Mouse (Mus musculus) limb, embryonic 10.5 days (tissue): Measurements from ENCODE around the gene Kif14. TPM values are rescaled to one million over a fixed set of nuclear protein-coding genes. Genes with fewer than 3 reads are reported as not detected.

ENCODE experiments used
- DNase-seq: peaks from one replicate; pipeline ENCODE4 v3.0.0-alpha.2; 2017; ENCODE audit warnings: low spot score
- H3K27ac ChIP-seq: fragments of 300-500 bp; sonication (generic); 2 replicates; pipeline ENCODE4 v1.5.1; 2016; ENCODE audit warnings: mild to moderate bottlenecking
- H3K27me3 ChIP-seq: fragments of 300-500 bp; sonication (generic); 2 replicates; pipeline ENCODE4 v1.6.1; 2016; ENCODE audit warnings: low read depth, mild to moderate bottlenecking; ENCODE audit not compliant: poor library complexity, severe bottlenecking
- H3K36me3 ChIP-seq: fragments of 300-500 bp; sonication (generic); 2 replicates; pipeline ENCODE4 v1.6.1; 2016; ENCODE audit warnings: mild to moderate bottlenecking, moderate library complexity
- H3K4me1 ChIP-seq: fragments of 300-500 bp; sonication (generic); 2 replicates; pipeline ENCODE4 v1.6.1; 2016
- H3K4me3 ChIP-seq: fragments of 300-500 bp; sonication (generic); 2 replicates; pipeline ENCODE4 v1.5.1; 2016; ENCODE audit warnings: mild to moderate bottlenecking, moderate library complexity
- H3K9me3 ChIP-seq: fragments of 300-500 bp; sonication (generic); replicated peaks from 2 replicates; pipeline ENCODE4 v1.6.1; 2016; ENCODE audit warnings: mild to moderate bottlenecking
- WGBS: fragments of 180-500 bp; shearing (Covaris S2); methylation state at CpG from one replicate; pipeline ENCODE4 v1.1.7; 2016; 5-methylcytosine and 5-hydroxymethylcytosine counted together
- polyA plus RNA-seq: library from polyadenylated mRNA; unstranded; fragments of >200 nt; fragmentation: Nextera tagmentation; extraction: Ambion mirVana; gene quantifications from 2 replicates; pipeline ENCODE4 v1.2.1, GENCODE M21; 2016

Gene Kif14
- polyA plus RNA-seq, 1 experiment from 2014 or later = 9.8 TPM

DNA sequence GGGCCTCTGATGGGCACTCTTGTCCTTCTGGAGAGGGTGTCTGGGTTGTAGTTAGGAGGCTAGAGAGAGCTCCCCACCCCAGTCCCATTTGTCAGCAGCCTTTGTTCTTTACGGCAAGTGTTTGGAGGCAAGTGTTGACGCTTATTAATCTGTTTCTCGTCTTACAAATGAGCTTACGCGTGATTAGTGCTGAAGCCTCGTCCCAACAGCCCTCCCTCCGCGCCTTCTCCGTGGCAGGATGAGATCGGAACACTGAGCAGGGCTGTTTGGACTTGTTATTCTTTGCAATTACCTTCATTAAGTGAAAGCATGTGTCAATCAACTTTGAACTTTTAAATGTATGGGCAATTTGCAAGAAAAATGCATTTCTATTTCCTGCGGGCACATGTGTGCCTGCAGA lies 97.0 kb downstream of the Kif14 start:
- no peaks in the 10 kb centered on the region for H3K36me3 ChIP-seq
- 22% methylated on average over 11 of the region's 11 CpGs for WGBS
- H3K27ac ChIP-seq = peak overlapping the region; percentile 36; the same call in 1 of the 2 replicates
- H3K27me3 ChIP-seq = 0 out of 2 replicates have a peak, but pooled peaks cover 2% of the 10 kb centered on the region
- H3K4me3 ChIP-seq = no peak overlapping the region
- DNase-seq = no peak
- no peaks in the 10 kb centered on the region for H3K9me3 ChIP-seq
- H3K4me1 ChIP-seq = peaks cover 24% of the 10 kb centered on the region

DNA sequence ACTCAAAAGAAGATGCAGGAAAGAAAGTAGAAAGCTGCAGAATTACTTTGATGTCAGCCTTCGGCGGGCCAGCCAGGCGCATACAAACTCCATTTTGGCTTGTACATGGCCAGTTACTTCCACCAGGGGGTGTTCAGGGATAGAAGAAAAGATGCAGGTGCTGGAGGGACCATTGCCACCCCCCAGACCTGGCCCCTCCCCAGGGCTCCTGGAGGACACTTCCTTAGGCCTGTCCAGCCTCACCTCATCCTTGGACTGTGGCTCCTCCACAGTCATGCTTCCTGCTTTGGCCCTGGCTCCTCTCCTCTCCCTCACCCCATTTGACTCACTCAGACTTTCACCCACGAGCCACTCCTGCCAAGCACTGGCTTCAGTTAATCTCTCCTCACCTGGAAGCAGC lies 98.8 kb downstream of the Kif14 start:
- H3K27me3 ChIP-seq = peaks cover 13% of the 10 kb centered on the region
- H3K9me3 ChIP-seq = no peaks in the 10 kb centered on the region
- WGBS = 69% methylated on average over 4 of the region's 4 CpGs
- no peak overlapping the region for H3K27ac ChIP-seq
- no peak overlapping the region for H3K4me3 ChIP-seq
- peaks cover 24% of the 10 kb centered on the region for H3K4me1 ChIP-seq
- H3K36me3 ChIP-seq = no peaks in the 10 kb centered on the region
- no peak for DNase-seq

DNA sequence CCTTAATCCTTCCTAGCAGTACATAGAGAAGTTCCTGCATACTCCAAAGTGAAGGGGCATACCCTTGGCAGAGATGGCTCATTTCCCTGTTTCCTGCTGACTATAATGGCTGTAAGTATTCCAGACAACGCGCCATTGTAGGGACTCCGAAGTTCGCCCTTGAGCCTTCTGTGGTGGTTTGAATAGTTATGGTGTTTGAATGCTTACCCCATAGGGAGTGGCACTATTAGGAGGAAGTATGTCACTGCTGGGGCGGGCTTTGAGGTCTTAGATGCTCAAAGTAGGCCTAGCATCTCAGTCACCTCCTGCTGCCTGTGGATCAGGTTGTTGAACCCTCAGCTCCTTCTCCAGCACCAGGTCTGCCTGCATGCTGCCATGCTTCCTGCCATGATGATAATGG lies 100.2 kb downstream of the Kif14 start:
- Histone ChIP-seq H3K27ac (no peak overlapping the region), H3K9me3 (no peaks in the 10 kb centered on the region), H3K27me3 (peaks cover 17% of the 10 kb centered on the region), H3K4me1 (peaks cover 30% of the 10 kb centered on the region), H3K4me3 (no peak overlapping the region), H3K36me3 (no peaks in the 10 kb centered on the region)
- 96% methylated on average over 5 of the region's 5 CpGs for WGBS
- DNase-seq = no peak

DNA sequence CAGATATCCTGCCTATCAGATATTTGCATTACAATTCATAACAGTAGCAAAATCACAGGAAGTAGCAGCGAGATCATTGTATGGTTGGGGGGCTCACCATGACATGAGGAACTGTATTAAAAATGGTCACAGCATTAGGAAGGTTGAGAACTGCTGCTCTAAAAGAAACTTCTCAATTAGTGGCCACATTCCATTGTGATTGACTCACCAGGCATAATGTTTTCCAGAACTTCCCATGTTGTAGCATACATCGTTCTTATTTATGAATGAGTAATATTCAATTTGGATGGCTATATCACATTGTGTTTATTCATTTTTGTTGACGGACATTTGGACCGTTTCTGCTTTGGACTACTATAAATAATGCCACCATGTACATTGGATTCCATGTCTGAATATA lies 101.5 kb downstream of the Kif14 start:
- H3K36me3 ChIP-seq = no peaks in the 10 kb centered on the region
- no peak overlapping the region for H3K27ac ChIP-seq

DNA sequence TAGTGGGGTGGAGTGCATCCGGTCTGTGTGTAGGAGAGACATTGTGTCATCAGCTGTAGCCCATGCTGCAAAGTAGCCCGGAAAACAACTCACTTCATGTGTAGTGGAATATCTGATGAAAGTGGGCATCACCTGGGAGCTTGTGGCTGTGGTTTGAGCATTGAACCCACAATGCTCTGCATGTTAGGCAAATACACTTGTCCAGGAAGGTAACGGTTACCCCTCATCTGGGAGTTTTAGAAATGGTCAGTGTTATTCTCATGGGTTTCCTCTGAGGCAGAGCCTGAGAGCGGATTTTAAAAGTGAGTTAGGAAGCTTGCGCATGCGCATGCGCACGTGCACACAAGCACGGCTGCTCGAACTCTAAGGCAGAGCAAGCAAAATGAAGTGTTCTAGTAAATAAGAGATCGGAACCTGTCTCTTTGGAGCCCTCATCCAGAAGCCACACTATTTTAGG lies 102.6 kb downstream of the Kif14 start:
- H3K4me1 ChIP-seq = peaks cover 10% of the 10 kb centered on the region; the same call in 1 of the 2 replicates
- no peak overlapping the region for H3K4me3 ChIP-seq
- no peaks in the 10 kb centered on the region for H3K36me3 ChIP-seq
- H3K27ac ChIP-seq = no peak overlapping the region
- no peaks in the 10 kb centered on the region for H3K9me3 ChIP-seq
- DNase-seq = no peak
- H3K27me3 ChIP-seq = peaks cover 17% of the 10 kb centered on the region
- WGBS = 96% methylated on average over 11 of the region's 11 CpGs

More for the DNA sequence above, 101.5 kb downstream of the Kif14 start:
- DNase-seq = no peak
- Histone ChIP-seq H3K4me1 (peaks cover 19% of the 10 kb centered on the region), H3K27me3 (peaks cover 17% of the 10 kb centered on the region), H3K4me3 (no peak overlapping the region), H3K9me3 (no peaks in the 10 kb centered on the region)
- WGBS = 94% methylated on average over 4 of the region's 4 CpGs

DNA sequence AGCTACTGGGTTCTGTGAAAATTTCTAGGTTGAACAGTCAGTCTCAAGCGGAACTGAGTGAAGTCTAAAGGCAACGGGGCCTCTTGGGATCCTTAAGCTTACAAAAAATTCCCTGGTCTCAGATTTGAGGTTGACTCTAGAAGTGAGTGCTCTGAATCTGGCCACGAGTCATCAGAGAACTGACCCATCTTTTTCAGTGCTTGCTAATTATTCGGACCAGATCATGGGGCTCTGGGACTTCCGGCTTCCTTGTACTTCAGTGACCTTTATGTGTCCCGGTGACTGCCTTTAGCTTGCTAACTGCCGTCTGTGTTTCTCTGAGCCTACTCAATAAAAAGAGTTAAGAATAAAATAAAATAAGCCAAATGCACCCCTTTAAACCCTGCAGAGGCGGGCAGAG lies 103.1 kb downstream of the Kif14 start:
- DNase-seq = no peak
- H3K4me3 ChIP-seq = no peak overlapping the region
- no peak overlapping the region for H3K27ac ChIP-seq
- peaks cover 17% of the 10 kb centered on the region for H3K27me3 ChIP-seq
- H3K4me1 ChIP-seq = peaks cover 10% of the 10 kb centered on the region; the same call in 1 of the 2 replicates
- WGBS = 84% methylated on average over 8 of the region's 8 CpGs
- no peaks in the 10 kb centered on the region for H3K9me3 ChIP-seq
- H3K36me3 ChIP-seq = no peaks in the 10 kb centered on the region

DNA sequence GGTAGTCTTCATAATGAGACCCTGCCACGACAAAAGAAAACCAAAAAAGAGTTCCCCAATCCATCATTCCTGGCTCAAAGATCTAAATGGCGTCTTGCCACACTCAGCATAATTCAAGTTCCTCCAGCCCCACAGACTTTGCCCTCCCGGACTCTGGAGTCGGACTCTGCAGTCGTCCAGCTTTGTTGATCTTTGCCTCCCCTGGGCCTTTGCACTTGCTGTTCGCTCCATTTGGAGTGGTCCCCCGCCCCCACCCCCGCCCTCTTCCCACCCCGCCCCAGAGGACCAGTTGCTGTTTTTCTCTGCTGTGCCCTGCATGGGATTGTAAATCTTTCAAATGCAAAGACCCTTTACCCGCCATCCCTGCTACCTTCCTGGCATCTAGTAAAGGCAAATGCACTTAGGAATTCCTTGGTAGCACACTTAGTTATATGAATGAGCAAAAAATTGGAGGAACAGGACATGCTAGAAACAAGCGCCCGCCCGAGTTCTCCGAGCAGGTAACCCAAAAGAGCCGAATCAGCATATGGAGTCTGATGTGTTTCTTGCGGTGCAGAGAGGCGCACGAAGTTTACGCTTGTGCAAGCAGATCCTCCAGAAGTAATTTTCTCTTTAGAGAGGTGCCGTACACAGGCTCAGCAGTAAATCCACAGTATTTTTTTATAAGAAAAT lies 103.6 kb downstream of the Kif14 start:
- Histone ChIP-seq H3K36me3 (no peaks in the 10 kb centered on the region), H3K27me3 (peaks cover 17% of the 10 kb centered on the region), H3K9me3 (no peaks in the 10 kb centered on the region), H3K4me1 (peaks cover 10% of the 10 kb centered on the region; the same call in 1 of the 2 replicates), H3K4me3 (peak overlapping the region; percentile 24), H3K27ac (peak overlapping the region; percentile 65)
- WGBS = 30% methylated on average over 20 of the region's 20 CpGs
- DNase-seq = no peak

DNA sequence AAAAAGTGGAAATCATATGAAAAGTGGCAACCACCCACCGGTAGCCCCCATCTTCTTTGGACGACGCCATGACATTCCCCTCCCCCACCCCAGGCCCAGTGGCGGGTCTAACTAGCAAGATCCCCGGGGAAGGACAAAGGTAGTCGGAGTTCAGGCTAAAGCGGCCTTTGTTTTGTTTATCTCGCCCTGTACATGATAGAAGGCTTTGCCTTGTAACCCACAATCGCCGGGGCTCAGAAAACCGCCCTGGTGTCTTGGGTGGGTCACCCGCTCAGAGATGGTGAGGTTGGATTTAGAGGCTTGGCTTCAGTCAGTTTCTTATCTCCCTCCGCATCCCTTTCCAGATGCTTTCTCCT lies 104.1 kb downstream of the Kif14 start:
- Histone ChIP-seq H3K27ac (peak overlapping the region; percentile 65), H3K4me1 (peaks cover 10% of the 10 kb centered on the region; the same call in 1 of the 2 replicates), H3K36me3 (no peaks in the 10 kb centered on the region), H3K4me3 (peak overlapping the region; percentile 24), H3K27me3 (peaks cover 14% of the 10 kb centered on the region), H3K9me3 (no peaks in the 10 kb centered on the region)
- DNase-seq = no peak
- WGBS = 15% methylated on average over 13 of the region's 13 CpGs

GRCm38 (mm10) chr1:136570976-136571375 lies 104.8 kb downstream of the Kif14 start:
- Histone ChIP-seq H3K36me3 (no peaks in the 10 kb centered on the region), H3K9me3 (no peaks in the 10 kb centered on the region), H3K27me3 (peaks cover 14% of the 10 kb centered on the region), H3K4me1 (peaks cover 10% of the 10 kb centered on the region; the same call in 1 of the 2 replicates), H3K4me3 (no peak overlapping the region), H3K27ac (no peak overlapping the region)
- WGBS = 87% methylated on average over 9 of the region's 9 CpGs
- no peak for DNase-seq

- Histone ChIP-seq H3K27ac (no peak overlapping the region), H3K4me3 (no peak overlapping the region), H3K36me3 (no peaks in the 10 kb centered on the region), H3K4me1 (peaks cover 14% of the 10 kb centered on the region), H3K9me3 (no peaks in the 10 kb centered on the region), H3K27me3 (peaks cover 14% of the 10 kb centered on the region)
- 81% methylated on average over 10 of the region's 10 CpGs for WGBS
- no peak for DNase-seq
These were observed 105.4 kb downstream of the Kif14 start for GRCm38 (mm10) chr1:136571530-136571929.

- Histone ChIP-seq H3K4me1 (peaks cover 24% of the 10 kb centered on the region), H3K27me3 (peaks cover 15% of the 10 kb centered on the region; the same call in 1 of the 2 replicates), H3K36me3 (no peaks in the 10 kb centered on the region), H3K4me3 (no peak overlapping the region; the same call in 1 of the 2 replicates), H3K27ac (no peak overlapping the region), H3K9me3 (no peaks in the 10 kb centered on the region)
- WGBS = 35% methylated on average over 16 of the region's 16 CpGs
- peak; percentile 74 for DNase-seq
These were observed 111.9 kb downstream of the Kif14 start for GRCm38 (mm10) chr1:136577890-136578663.

DNA sequence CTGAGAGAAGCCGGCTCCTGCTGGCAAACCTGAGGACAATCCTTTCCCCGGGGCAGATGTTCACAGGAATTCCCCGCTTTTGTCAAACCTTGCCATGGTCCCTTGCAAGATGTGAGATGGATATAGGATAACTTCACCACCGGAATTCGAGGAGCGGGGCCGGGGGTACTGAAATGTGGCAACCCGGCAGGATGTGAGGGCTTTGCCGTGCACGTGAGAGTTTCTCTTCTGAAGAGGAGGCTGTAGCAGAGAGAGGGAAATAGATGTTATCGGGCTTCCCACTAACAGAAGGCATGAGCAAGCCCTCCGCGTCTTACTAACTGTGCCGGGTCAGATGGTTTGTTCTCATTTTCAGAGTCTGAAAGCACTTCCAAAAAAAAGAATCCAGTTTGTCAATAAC lies 113.2 kb downstream of the Kif14 start:
- 88% methylated on average over 14 of the region's 14 CpGs for WGBS
- Histone ChIP-seq H3K27me3 (peaks cover 15% of the 10 kb centered on the region; the same call in 1 of the 2 replicates), H3K36me3 (no peaks in the 10 kb centered on the region), H3K9me3 (no peaks in the 10 kb centered on the region), H3K4me3 (no peak overlapping the region), H3K4me1 (peaks cover 24% of the 10 kb centered on the region), H3K27ac (no peak overlapping the region)
- DNase-seq = no peak

- H3K27me3 ChIP-seq = peaks cover 15% of the 10 kb centered on the region; the same call in 1 of the 2 replicates
- DNase-seq = no peak
These were observed 114.1 kb downstream of the Kif14 start for GRCm38 (mm10) chr1:136580266-136580665.

More at GRCm38 (mm10) chr1:136580266-136580665, 114.1 kb downstream of the Kif14 start:
- Histone ChIP-seq H3K9me3 (no peaks in the 10 kb centered on the region), H3K36me3 (no peaks in the 10 kb centered on the region), H3K4me1 (peaks cover 24% of the 10 kb centered on the region), H3K27ac (no peak overlapping the region), H3K4me3 (no peak overlapping the region)
- WGBS = 86% methylated on average over 8 of the region's 8 CpGs
